Mouse (Mus musculus) erythroblast, embryonic 14.5 days (primary cell): ENCODE data around the gene Arhgap32. TPM values are rescaled to one million over a fixed set of nuclear protein-coding genes. Genes with fewer than 3 reads are reported as not detected.

Experiments used
- H3K27me3 ChIP-seq: 2 replicates; pipeline ENCODE4 v1.6.1; 2012; ENCODE audit warnings: inconsistent platforms; ENCODE audit not compliant: control insufficient read depth
- H3K36me3 ChIP-seq: 2 replicates; pipeline ENCODE4 v1.6.1; 2012; ENCODE audit warnings: mild to moderate bottlenecking, inconsistent platforms; ENCODE audit not compliant: control insufficient read depth
- H3K4me1 ChIP-seq: 2 replicates; pipeline ENCODE4 v1.6.1; 2012; ENCODE audit warnings: inconsistent platforms; ENCODE audit not compliant: control insufficient read depth
- H3K4me3 ChIP-seq: replicated peaks from 2 replicates; pipeline ENCODE3; 2012; ENCODE audit warnings: moderate library complexity, mild to moderate bottlenecking, inconsistent platforms
- H3K9me3 ChIP-seq: 2 replicates; pipeline ENCODE4 v1.6.1; 2012; ENCODE audit warnings: low read length, inconsistent platforms, mixed read lengths; ENCODE audit not compliant: control insufficient read depth
- GATA1 ChIP-seq: IDR thresholded peaks from 2 replicates; pipeline ENCODE4 v1.6.1; 2012; ENCODE audit warnings: low read length, inconsistent platforms, mixed read lengths
- TAL1 ChIP-seq: IDR thresholded peaks from 3 replicates; pipeline ENCODE4 v1.6.1; 2012; ENCODE audit warnings: low read length, inconsistent platforms, mixed read lengths
- polyA plus RNA-seq: library from polyadenylated mRNA; stranded (reverse); fragments of >175 nt; gene quantifications from 2 replicates; pipeline ENCODE4 v1.2.3, GENCODE M21; 2012

The Arhgap32 gene
- polyA plus RNA-seq, 1 experiment, result not detected

GRCm38 (mm10) chr9:32098425-32099155, 17.3 kb upstream of the Arhgap32 start:
- Histone ChIP-seq H3K4me3 (no peak overlapping the region), H3K36me3 (no peaks in the 10 kb centered on the region), H3K27me3 (no peaks in the 10 kb centered on the region), H3K4me1 (peaks cover 49% of the 10 kb centered on the region), H3K9me3 (no peaks in the 10 kb centered on the region)
- TF ChIP-seq GATA1 (no peak), TAL1 (peak; percentile 28; the same call in 1 of the 3 replicates)

- H3K9me3 ChIP-seq, result no peaks in the 10 kb centered on the region
- H3K4me3 ChIP-seq, result no peak overlapping the region
- H3K4me1 ChIP-seq, result peaks cover 52% of the 10 kb centered on the region
- TF ChIP-seq GATA1, result no peak
- TF ChIP-seq TAL1, result no peak
- no peaks in the 10 kb centered on the region for H3K36me3 ChIP-seq
- no peaks in the 10 kb centered on the region for H3K27me3 ChIP-seq
Measured at GRCm38 (mm10) chr9:32100561-32100960, 15.4 kb upstream of the Arhgap32 start.

- H3K36me3 ChIP-seq, result no peaks in the 10 kb centered on the region
- no peaks in the 10 kb centered on the region for H3K27me3 ChIP-seq
- H3K9me3 ChIP-seq, result no peaks in the 10 kb centered on the region
- peaks cover 47% of the 10 kb centered on the region for H3K4me1 ChIP-seq
- no peak overlapping the region for H3K4me3 ChIP-seq
- TF ChIP-seq TAL1 (no peak), GATA1 (no peak)
Measured at GRCm38 (mm10) chr9:32101488-32101887, 14.4 kb upstream of the Arhgap32 start.

GRCm38 (mm10) chr9:32104670-32105069, 11.3 kb upstream of the Arhgap32 start:
- Histone ChIP-seq H3K4me1 (peaks cover 27% of the 10 kb centered on the region), H3K36me3 (no peaks in the 10 kb centered on the region), H3K27me3 (no peaks in the 10 kb centered on the region), H3K9me3 (no peaks in the 10 kb centered on the region), H3K4me3 (no peak overlapping the region)
- TF ChIP-seq TAL1 (no peak), GATA1 (no peak)

- Histone ChIP-seq H3K9me3 (no peaks in the 10 kb centered on the region), H3K4me3 (no peak overlapping the region)
- TF ChIP-seq TAL1 (no peak), GATA1 (no peak)
Measured at GRCm38 (mm10) chr9:32110376-32110775, 5.6 kb upstream of the Arhgap32 start.

GRCm38 (mm10) chr9:32116272-32116671, 336 bp downstream of the Arhgap32 start:
- Histone ChIP-seq H3K4me1 (peaks cover 6% of the 10 kb centered on the region), H3K9me3 (no peaks in the 10 kb centered on the region), H3K27me3 (no peaks in the 10 kb centered on the region), H3K36me3 (no peaks in the 10 kb centered on the region), H3K4me3 (no peak overlapping the region)
- TF ChIP-seq TAL1, result no peak
- TF ChIP-seq GATA1, result no peak

More at GRCm38 (mm10) chr9:32110376-32110775, 5.6 kb upstream of the Arhgap32 start:
- 0 out of 2 replicates have a peak, but pooled peaks cover 2% of the 10 kb centered on the region for H3K27me3 ChIP-seq
- H3K4me1 ChIP-seq, result no peaks in the 10 kb centered on the region
- no peaks in the 10 kb centered on the region for H3K36me3 ChIP-seq

- Histone ChIP-seq H3K9me3 (no peaks in the 10 kb centered on the region), H3K4me3 (no peak overlapping the region), H3K36me3 (no peaks in the 10 kb centered on the region), H3K4me1 (peaks cover 6% of the 10 kb centered on the region), H3K27me3 (no peaks in the 10 kb centered on the region)
- TF ChIP-seq TAL1, result no peak
- TF ChIP-seq GATA1, result no peak
Measured at GRCm38 (mm10) chr9:32117876-32118275, 1.9 kb downstream of the Arhgap32 start.

- H3K9me3 ChIP-seq, result no peaks in the 10 kb centered on the region
- TF ChIP-seq GATA1, result no peak
- TF ChIP-seq TAL1, result no peak
- H3K27me3 ChIP-seq, result no peaks in the 10 kb centered on the region
- peaks cover 6% of the 10 kb centered on the region for H3K4me1 ChIP-seq
- no peaks in the 10 kb centered on the region for H3K36me3 ChIP-seq
- H3K4me3 ChIP-seq, result no peak overlapping the region
Measured at GRCm38 (mm10) chr9:32118433-32118832, 2.5 kb downstream of the Arhgap32 start.

- peaks cover 6% of the 10 kb centered on the region for H3K4me1 ChIP-seq
- no peaks in the 10 kb centered on the region for H3K9me3 ChIP-seq
- TF ChIP-seq TAL1 (no peak), GATA1 (no peak)
- H3K36me3 ChIP-seq, result no peaks in the 10 kb centered on the region
- H3K27me3 ChIP-seq, result no peaks in the 10 kb centered on the region
- no peak overlapping the region for H3K4me3 ChIP-seq
Measured at GRCm38 (mm10) chr9:32119586-32119985, 3.6 kb downstream of the Arhgap32 start.
